Mouse (Mus musculus): Measurements from ENCODE around the gene Dnajb2.
A peak's percentile ranks its signal among the peaks of the same experiment; 100 is the strongest.

Gene Dnajb2

GRCm38 (mm10) chr1:75236117-75237050 lies at the start of gene Dnajb2:
TSS of gene Dnajb2 (plus strand) at chr1:75236406.
- peak; percentile 65 for DNase-seq

- no peak for DNase-seq
These were observed 49.1 kb upstream of the Dnajb2 start for GRCm38 (mm10) chr1:75187126-75187525.

- no peak for DNase-seq
These were observed 48.2 kb upstream of the Dnajb2 start for GRCm38 (mm10) chr1:75187914-75188483.

GRCm38 (mm10) chr1:75190577-75190976 lies 45.6 kb upstream of the Dnajb2 start:
- no peak for DNase-seq

GRCm38 (mm10) chr1:75191258-75191621 lies 45.0 kb upstream of the Dnajb2 start:
- no peak for DNase-seq

GRCm38 (mm10) chr1:75191622-75192402 lies 44.4 kb upstream of the Dnajb2 start, which contains the start of the genes Ankzf1 and Atg9a:
TSS of gene Ankzf1 (plus strand) at chr1:75192151.
TSS of gene Atg9a (minus strand) at chr1:75192196.
- DNase-seq: peak; percentile 92

GRCm38 (mm10) chr1:75192452-75192851 lies 43.8 kb upstream of the Dnajb2 start:
- DNase-seq: no peak

GRCm38 (mm10) chr1:75201236-75201635 lies 35.0 kb upstream of the Dnajb2 start:
- no peak for DNase-seq

GRCm38 (mm10) chr1:75208967-75209678 lies 27.1 kb upstream of the Dnajb2 start:
- DNase-seq: peak; percentile 51

- peak; percentile 95 for DNase-seq
These were observed 25.8 kb upstream of the Dnajb2 start, which contains the start of the genes Glb1l and Stk16 for GRCm38 (mm10) chr1:75210136-75211087. TSS of gene Glb1l (minus strand) at chr1:75210813. TSS of gene Stk16 (plus strand) at chr1:75210838.

GRCm38 (mm10) chr1:75211141-75211708 lies 25.0 kb upstream of the Dnajb2 start:
- DNase-seq: no peak

GRCm38 (mm10) chr1:75212542-75212941 lies 23.7 kb upstream of the Dnajb2 start:
- DNase-seq: no peak

GRCm38 (mm10) chr1:75213096-75213495 lies 23.1 kb upstream of the Dnajb2 start:
- DNase-seq: peak; percentile 27

- DNase-seq: no peak
These were observed 21.8 kb upstream of the Dnajb2 start for GRCm38 (mm10) chr1:75214442-75214841.

- DNase-seq: no peak
These were observed 21.3 kb upstream of the Dnajb2 start for GRCm38 (mm10) chr1:75214886-75215285.

- DNase-seq: no peak
These were observed 20.4 kb upstream of the Dnajb2 start for GRCm38 (mm10) chr1:75215785-75216184.

GRCm38 (mm10) chr1:75216797-75217585 lies 19.2 kb upstream of the Dnajb2 start:
- DNase-seq: peak; percentile 28

GRCm38 (mm10) chr1:75217893-75218226 lies 18.3 kb upstream of the Dnajb2 start:
- no peak for DNase-seq

GRCm38 (mm10) chr1:75218227-75219001 lies 17.8 kb upstream of the Dnajb2 start:
- peak; percentile 73 for DNase-seq

Measured in thymus, postnatal 25 days (tissue).